11 mouse cellular contexts compared by ENCODE assay signal in the genomic region with DNA sequence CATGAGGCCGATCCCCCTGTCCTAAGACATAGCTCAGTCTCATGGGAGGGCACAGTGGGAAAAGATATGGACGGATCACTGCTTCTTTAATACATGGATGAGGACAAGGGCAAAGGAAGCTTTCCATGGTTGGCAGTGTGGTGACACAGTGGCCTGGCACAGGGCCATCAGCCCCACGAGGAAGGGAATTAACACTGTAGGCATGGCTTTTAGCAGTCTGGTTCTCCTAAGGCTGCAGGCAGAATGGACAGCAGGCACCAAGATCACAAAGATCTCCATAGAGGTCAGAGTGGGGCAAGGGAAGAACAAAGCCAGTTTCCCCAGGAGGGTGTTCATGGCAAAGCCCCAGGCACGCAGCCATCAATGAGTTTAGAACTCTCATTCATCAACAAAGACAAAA.
DNase-seq lines count a peak whose midpoint lies in the region.
"Had no signal": no experiment of that assay in that cellular context is flagged by ENCODE, and none has a peak within 500 bp of the region (broad histone marks: within the 10 kb centered on the region; RNA-seq: fewer than 3 reads in every experiment).

No protein-coding gene starts in this region.

- peak; percentile 29 for DNase-seq in adrenal gland, postnatal 14 days
- DNase-seq in adrenal gland, adult (ENCODE audit: inconsistent age in 2 of 2, low spot score in 1 of 2): no peak
- peak; percentile 75 for DNase-seq in left cerebral cortex, postnatal 4 days
- DNase-seq in left cerebral cortex, adult 9 months (ENCODE audit: low spot score in 2 of 2): no peak
- peak; percentile 69 to 71 for DNase-seq in cerebellum, postnatal 36 days
- DNase-seq in layer of hippocampus, postnatal 10 days (ENCODE audit: low spot score in 2 of 2): no peak
- no peak for DNase-seq in spleen, adult 12 weeks (ENCODE audit: low spot score)
- no peak for DNase-seq in layer of hippocampus, adult 9-10 months (ENCODE audit: low spot score)
- DNase-seq: forebrain, postnatal 0 days; heart, postnatal 10 days; kidney, postnatal 14 days had no signal

- intact Hi-C loops in left cerebral cortex, postnatal 4 days (cut with DNase I): no loop called here

Comparison
In these comparisons a context has a peak if more than half of its experiments do, and no peak if none do; other contexts are left out.
1. DNase-seq: peak in adrenal gland, postnatal 14 days (single experiment), left cerebral cortex, postnatal 4 days (single experiment) and cerebellum, postnatal 36 days (2 of 2); none in adrenal gland, adult (0 of 2), left cerebral cortex, adult 9 months (0 of 2), layer of hippocampus, postnatal 10 days (0 of 2), spleen, adult 12 weeks (single experiment) and layer of hippocampus, adult 9-10 months (single experiment).